Mouse (Mus musculus) neutrophil, adult 5-6 weeks (primary cell): Measurements from ENCODE around the gene Rab11a. TPM values are rescaled to one million over a fixed set of nuclear protein-coding genes. Genes with fewer than 3 reads are reported as not detected.

Source experiments
- ATAC-seq: fragments of 151-379, 151-347 bp; 2 replicates; pipeline ENCODE4 v1.8.0; 2017; ENCODE audit warnings: mild to moderate bottlenecking, moderate TSS enrichment; ENCODE audit not compliant: insufficient number of reproducible peaks, poor library complexity, low FRiP score, severe bottlenecking; ENCODE audit errors: extremely low read depth
- total RNA-seq: library from RNA; stranded (forward); fragments of 200-1000 nt; gene quantifications from 2 replicates; pipeline ENCODE4 v1.2.3, GENCODE M21; 2017

The Rab11a gene
- 143 and 167 TPM in 2 replicates for total RNA-seq

DNA sequence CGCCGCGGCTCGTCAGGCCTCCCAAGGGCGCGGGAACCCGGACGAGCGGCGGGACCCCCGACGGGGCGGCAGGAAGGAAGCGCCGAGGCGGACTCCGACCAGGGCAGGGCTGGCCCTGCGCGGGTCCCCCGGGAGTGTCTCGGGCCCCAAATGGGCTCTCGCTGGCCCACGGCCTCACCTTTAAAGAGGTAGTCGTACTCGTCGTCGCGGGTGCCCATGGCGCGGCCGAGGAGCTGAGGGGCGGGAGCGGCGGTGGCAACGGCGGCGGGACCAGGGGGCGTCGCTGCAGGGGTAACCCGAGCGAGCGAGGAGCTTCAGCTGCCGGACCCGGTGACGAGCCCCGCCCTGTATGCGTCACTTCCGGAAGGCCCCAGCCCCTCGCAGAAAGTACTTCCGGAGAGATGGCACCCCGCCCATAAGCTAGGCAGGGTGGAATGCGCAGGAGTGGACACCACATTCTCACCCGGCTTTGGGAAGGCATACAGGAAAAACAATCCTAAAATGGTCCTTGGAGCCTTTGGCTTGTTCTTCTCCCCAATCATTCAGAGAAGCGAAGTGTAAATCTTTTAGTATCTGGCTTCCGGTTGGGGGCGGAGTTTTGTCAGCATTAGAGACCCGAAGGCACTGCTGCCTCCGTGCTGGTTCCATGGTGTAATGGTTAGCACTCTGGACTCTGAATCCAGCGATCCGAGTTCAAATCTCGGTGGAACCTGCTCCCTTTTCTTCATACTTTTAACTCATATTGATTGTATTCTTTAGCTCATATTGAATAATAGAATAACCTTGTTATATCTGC lies at the start of gene Rab11a:
Gene Rab11a, minus strand, starts transcription at position 353 of the 796 bp plus-strand sequence.
- ATAC-seq, result peak; percentile 95

DNA sequence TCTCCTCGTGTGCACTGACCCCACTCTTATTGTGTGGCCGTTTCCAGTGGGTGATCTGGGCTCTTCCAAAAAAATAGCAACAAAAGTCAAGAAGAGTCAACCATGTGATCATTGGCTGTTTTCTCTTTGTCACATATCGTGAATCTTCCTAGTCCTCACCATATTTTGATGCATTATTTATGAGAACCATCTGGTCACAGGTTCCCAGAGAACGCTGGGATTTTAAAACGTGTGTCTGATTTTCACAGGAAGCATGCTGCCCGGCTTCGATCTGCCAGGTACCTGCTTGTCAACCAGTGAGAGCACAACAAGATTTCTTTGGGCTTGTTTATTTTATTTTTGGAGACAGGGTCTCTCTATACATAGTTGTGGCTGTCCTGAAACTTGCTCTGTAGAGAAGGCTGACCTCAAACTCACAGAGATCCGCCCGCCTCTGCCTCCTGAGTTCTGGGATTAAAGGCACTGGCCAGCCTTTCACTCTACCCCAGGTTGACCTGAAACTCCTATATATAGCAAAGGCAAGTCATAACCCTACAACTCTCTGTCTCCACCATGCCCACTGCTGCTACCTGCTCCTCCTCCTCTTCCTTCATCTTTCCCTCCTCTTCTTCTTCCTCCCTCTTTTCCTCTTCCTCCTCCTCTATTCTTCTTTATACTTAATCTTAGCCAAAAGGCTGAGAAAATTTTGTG lies 48.8 kb upstream of the Rab11a start:
- no peak for ATAC-seq

DNA sequence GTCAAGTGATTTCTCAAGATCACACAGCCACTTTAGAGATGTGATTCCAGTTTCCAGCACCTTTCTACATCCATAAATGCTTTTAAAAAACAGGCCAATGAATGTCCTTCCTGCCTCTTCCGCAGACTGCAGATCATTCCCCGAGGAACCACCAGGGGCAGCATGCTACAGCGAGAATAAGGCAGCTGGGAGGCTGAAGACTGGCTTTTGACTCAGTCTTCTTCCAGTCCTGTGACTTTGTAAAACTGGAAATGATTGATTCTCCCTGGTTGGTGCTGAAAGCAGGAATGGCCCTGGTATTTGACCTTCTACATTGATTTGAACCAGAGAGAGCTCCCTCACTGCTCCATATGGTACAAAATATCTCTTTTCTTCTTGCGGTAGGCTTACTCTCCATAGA lies 47.3 kb upstream of the Rab11a start:
- peak; percentile 73 for ATAC-seq

DNA sequence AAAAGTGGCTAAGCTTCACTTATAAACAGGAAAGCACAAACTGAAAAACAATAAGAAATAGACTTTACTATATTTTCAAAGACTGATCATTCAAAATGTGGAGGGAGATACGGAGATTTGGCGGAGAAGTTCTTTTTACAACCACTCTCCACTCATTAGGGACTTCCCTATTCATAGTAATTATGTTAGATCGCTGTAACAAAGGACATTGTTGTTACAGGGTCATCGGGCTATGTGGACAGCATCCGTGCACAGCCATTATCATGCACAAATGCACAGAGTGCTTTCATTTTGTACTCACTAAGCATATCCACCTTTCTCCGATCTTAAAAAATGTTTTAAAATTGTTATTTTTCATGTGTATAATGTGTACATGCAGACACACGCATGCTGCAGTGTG lies 46.0 kb upstream of the Rab11a start:
- ATAC-seq, result no peak

DNA sequence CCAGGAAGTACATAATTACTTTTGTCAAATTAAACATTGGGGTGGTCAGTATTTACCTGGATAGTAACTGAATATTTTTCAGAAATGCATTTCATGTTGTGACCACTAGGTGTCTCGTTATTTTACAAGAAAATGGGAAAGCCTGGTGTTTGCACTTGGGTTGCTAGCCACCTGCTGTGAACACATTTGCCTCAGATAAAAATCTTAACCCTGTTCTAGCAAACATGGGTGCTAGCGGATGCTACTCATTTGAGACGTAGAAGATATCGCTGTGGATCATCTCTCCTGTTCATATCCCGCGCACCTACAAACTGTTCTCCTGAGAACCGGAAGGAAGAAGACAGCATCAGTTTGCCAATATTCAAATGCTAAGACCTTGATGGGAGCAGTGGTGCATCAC lies 42.1 kb upstream of the Rab11a start:
- peak; percentile 53; the same call in 1 of the 2 replicates for ATAC-seq

DNA sequence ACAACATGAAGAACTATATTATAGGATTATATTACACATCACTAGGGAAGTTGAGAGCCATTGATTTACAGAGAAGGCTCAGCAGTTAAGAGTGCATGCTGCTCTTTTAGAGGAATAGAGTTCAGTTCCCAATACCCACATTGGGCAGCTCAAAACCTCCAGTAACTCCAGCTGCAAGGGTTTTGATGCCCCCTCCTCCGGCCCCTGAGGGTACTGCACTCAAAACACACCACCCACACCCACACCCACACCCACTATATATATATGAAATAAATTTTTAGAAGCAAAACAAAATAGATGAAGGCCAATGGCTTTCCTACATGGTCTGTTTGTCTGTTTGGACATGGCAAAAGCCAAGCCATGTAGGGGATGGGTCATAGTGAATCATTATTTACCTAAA lies 40.6 kb upstream of the Rab11a start:
- ATAC-seq, result no peak

DNA sequence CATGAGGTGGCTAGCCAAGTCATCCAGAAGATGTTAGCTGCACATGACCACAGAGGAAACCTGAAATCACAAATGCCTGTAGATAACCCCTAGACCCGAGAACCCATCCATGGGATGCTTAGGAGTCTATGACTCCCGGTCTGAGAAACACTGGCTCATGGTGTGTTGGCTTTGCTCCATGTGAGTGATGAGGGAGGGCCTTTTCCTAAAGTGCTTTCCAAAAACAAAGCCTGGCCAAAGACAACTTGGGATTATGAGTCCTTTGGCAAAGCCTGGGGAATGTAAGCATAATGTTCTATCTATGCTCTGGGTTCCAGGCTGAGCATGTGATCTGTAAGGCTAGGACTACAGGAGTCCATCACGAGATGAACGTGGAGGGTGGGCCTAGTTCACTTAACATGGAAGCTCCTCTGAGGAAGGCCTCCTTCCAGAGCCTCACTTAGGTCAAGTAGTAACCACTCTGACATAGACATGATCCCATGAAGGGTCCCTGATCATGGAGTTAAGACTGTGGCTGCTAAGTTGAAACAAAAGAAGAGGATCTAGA lies 40.0 kb upstream of the Rab11a start:
- no peak for ATAC-seq

DNA sequence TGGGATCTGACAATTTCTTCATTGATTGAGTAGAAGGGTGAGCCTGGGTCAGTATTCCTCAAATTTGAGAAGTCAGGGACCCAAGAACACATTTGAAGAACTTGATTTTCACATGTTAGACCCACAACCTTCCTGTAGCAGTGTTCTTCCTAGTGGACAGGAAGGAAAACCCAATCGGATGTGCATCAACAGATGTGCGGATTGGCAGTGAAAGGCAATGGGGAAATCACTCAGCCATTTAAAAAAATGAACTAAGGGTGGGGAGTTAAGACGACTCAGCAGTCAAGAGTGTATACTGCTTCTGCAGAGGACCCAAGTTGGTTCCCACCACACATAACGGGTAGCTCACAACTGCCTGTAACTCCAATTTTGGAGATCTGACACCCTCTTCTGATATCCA lies 37.9 kb upstream of the Rab11a start:
- ATAC-seq, result no peak

DNA sequence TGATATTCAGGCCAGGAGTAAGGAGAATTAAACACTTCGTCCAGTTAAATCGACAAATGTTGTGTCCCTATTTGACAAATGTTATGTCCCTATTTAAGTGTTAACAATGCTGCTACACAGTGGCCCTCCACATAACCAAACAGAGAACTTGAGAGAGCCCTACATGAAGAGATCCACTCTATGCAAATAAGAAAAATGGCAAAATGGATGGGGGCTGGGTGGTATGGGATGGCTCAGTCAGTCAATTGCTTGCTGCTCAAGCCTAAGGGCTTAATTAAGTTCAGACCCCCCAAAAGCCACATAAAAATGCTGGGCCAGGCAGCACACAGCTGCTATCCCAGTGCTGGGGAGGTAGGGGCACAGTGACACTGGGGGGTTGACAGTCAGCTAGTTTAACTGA lies 37.3 kb upstream of the Rab11a start:
- no peak for ATAC-seq

DNA sequence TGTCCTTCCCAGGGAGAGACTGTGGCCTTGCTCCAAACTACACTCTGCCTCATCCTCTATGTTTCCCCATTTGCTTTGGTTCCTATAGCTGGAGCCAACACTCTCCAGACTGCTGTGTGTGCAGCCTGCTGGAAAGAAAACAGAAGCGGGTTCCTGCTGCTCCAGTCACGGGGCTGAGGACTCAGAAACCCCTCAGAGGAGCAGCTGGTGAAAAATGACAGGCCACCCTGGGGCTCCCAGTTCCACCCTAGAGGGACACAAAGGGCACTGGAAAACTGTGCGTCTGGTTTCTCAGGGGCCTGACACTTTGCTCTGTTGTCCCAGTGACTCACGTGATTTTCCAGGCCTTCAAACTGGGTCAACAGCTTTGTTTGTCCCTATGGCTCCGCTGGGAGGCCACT lies 36.9 kb upstream of the Rab11a start:
- ATAC-seq, result no peak

DNA sequence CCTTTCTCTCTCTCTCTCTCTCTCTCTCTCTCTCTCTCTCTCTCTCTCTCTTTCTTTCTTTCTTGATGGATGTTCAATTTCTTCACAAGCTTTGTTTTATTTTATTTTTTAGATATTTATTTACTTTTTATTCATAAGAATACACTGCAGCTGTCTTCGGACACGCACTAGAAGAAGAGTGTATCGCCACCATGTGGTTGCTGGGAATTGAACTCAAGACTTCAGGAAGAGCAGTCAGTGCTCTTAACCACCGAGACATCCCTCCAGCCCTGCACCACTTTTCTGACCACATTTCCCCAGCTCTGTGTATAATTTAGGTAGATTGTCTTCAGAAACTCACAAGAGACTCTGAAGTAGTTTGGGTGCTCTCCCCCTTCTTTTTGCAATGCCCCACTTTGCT lies 36.4 kb upstream of the Rab11a start:
- ATAC-seq, result no peak

DNA sequence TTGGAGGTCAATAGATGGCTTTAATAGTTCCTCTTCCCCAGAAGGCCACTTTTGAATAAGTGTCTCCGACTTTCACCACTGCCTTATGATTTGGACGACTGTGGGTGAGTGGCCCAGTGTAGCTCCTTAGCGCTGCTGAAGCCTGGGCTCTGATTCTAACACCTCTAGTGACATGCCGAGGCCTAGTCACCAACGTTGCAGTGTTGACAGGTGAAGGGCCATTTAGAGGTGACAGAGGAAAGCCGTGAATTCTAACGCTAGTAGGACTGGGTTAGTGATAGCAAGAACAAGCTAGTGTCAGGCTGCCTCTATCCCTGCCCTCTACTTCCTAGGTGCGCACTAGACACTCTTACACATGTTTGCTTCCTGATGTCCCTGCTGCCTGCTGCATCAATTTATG lies 35.7 kb upstream of the Rab11a start:
- ATAC-seq, result no peak

DNA sequence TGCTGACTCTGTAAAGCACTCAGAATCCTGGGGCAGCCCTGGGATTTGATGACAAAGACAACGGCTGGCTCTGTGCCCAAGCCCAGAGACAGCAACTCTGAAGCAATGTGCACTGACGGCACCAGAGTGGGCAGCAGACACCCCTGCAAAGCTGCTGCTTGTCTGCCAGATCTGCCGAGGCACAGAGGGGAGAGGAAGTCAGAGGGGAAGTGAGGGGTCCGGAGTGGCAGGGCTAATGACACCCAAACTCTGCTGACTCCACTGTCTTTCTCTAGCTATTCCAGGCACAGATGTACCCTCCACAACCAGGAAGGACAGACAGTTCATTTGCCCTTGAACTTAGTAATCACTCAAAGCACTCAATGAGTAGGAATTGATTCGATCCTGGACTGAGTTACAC lies 33.7 kb upstream of the Rab11a start:
- ATAC-seq, result no peak

DNA sequence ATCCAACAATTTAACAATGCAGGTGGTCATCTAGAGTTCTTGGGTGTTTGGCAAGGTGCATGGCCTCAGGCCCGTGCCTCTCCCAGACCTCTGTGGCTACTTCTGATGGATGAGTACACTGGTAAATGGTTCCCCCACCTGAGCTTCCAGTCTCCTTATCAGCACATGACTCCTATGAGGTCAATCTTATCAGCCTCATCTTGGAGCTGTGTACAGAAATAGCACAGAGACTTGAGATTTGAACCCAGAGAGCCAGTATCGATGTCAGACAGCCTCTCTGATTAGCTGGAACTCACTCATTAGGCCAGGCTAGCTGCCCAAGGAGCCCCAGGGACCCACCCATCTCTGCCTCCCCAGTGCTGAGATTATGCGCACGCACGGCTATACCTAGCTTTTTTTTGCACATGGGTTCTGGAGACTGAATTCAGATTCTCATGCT lies 32.9 kb upstream of the Rab11a start:
- ATAC-seq, result no peak

DNA sequence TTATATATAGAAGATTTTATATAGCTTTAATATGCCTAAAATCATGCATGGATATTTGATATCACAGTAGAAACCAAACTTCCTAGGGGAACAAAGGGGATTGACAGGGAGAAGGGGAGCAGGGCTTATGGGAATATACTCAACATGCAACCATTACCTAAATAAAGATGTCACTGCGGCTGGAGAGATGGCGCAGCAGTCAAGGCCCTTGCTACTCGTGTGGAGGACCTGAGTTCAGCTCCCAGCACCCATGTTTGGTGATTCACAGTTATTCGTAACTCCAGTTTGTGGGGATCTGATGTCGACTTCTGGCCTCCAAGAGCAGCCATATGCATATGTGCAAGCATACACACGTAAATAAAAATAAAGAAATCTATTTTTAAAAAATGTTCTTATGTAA lies 32.4 kb upstream of the Rab11a start:
- ATAC-seq, result no peak

DNA sequence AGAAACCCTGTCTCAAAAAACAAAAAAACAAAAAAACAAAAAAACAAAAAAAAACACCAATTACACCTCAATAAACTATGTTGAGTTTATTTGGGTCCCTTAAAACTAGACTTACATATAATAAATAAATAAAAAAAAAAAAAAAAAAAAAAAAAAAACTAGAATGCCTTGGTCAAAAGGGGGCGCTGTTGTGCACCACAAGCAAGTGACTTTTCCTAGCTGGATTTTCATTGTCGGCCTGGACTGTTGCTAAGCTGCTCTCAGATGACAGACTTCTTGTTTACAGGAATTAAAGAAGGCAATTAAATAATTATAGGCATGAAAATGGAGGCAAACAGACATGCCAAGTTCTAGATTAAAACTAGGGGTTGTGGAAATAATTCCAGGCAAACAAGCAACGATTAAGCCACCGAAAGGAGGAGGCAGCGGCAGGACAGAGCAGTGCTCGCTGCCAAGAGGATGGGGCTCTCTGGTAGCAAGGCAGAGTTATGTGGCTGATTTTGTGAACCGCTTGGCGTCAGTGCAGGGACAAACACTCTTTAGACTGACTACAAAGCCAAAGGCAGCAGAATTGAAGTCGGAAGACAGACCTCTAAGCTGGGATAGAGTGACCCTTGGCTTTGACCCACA lies 31.6 kb upstream of the Rab11a start:
- ATAC-seq, result no peak

DNA sequence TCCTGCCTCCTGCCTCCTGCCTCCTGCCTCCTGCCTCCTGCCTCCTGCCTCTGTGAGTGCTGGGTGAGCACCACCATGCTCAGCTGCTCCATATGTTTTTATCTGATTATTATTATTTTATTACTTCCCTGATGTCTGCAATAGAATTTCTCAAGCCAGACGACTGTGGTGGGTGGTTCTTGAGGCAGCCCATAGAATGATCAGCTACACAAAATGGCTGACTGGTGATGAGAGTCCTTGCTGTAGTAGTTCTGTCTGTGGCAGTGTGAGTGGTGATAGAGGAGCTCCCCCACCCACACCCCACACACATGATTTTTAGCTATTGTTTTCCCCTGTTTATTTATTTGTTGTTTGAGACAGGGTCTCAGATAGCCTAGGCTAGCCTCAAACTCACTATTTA lies 30.2 kb upstream of the Rab11a start:
- no peak for ATAC-seq

DNA sequence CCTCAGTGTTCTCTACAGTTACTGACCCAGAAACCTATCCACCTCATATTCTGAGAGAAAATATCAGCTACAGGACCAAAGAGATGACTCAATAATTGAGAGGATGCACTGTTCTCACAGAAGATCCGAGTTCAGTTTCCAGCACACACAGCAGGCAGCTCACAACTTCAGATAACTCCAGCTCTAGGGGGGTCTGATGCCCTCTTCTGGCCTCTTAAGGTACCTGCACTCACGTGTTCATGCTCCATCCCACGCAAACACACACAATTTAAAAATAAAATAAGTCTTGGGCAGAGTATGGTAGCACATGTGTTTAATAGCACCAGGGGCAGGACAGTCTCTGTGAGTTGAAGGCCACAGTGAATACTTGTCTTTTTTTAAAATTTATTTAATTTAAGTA lies 28.6 kb upstream of the Rab11a start:
- no peak for ATAC-seq

DNA sequence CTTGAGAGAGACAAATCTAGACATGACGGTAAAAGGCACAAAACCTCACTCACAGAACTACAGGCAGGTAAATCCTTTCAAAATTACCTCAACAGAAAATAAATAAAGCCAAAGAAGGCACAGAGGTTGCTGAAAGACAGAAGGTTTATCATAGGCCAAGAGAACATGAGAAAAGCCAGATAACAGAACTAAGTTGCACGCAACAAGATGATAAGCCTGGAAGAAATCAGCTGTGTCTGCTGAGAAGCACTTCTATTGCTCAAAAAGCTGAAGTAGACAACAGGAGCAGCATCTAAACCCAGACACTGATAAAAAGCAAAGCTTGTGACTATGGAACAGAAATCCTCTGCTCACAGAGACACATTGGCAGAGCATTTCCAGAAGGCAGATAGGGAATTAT lies 27.3 kb upstream of the Rab11a start:
- ATAC-seq, result no peak

DNA sequence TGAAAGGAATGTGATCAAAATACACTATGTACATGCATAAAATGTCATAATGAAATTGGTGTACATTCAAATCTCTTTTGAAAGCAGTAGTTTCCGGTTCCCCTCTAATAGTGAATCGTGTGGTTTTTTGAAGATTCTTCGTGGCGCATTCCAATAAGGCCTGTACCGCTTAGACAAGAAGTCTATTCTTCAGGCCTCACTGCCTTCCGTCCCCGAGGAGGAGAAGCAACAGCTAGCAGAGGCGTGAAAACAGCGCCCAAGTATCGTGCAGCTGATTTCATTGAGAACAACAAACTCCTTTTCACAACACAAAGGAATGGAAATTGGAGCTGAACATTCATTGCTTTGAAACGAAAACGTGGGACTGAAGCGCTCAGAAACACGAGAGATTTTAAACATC lies 20.5 kb upstream of the Rab11a start:
- ATAC-seq, result no peak
